Mouse (Mus musculus): ENCODE results near the gene Nr2f1. TPM values are rescaled to one million over a fixed set of nuclear protein-coding genes. Genes with fewer than 3 reads are reported as not detected.

Nr2f1 gene
- polyA plus RNA-seq, 1 experiment from 2014 or later: 14.1 TPM

GRCm38 (mm10) chr13:78198391-78198870 lies 1.1 kb downstream of the Nr2f1 start:
- H3K4me1 ChIP-seq: peaks cover 23% of the 10 kb centered on the region
- ATAC-seq (ENCODE audit: insufficient number of reproducible peaks, insufficient read depth, low FRiP score, low TSS enrichment, low read depth): no peak
- no peaks in the 10 kb centered on the region for H3K9me3 ChIP-seq
- H3K27ac ChIP-seq: peak overlapping the region; percentile 96
- H3K4me2 ChIP-seq: peak overlapping the region; percentile 88
- H3K36me3 ChIP-seq: no peaks in the 10 kb centered on the region
- 0% methylated on average over 22 of the region's 63 CpGs for WGBS
- peak overlapping the region; percentile 88 for H3K9ac ChIP-seq
- peaks cover 82% of the 10 kb centered on the region for H3K27me3 ChIP-seq
- peak overlapping the region; percentile 71 for H3K4me3 ChIP-seq

- H3K27me3 ChIP-seq: peaks cover 82% of the 10 kb centered on the region
- H3K4me2 ChIP-seq: peak overlapping the region; percentile 88
- peak overlapping the region; percentile 71 for H3K4me3 ChIP-seq
- no peak for ATAC-seq (ENCODE audit: insufficient number of reproducible peaks, insufficient read depth, low FRiP score, low TSS enrichment, low read depth)
- H3K36me3 ChIP-seq: no peaks in the 10 kb centered on the region
- H3K27ac ChIP-seq: peak overlapping the region; percentile 96
- WGBS: under 1% methylated on average over 31 of the region's 33 CpGs
- H3K9me3 ChIP-seq: no peaks in the 10 kb centered on the region
- H3K4me1 ChIP-seq: peaks cover 18% of the 10 kb centered on the region
- peak overlapping the region; percentile 88 for H3K9ac ChIP-seq
These were observed 1.7 kb downstream of the Nr2f1 start for GRCm38 (mm10) chr13:78197819-78198390.

GRCm38 (mm10) chr13:78197286-78197818 lies 2.2 kb downstream of the Nr2f1 start:
- peak overlapping the region; percentile 96 for H3K27ac ChIP-seq
- peak overlapping the region; percentile 88 for H3K9ac ChIP-seq
- H3K4me2 ChIP-seq: peak overlapping the region; percentile 88

GRCm38 (mm10) chr13:78196236-78196796 lies 3.2 kb downstream of the Nr2f1 start:
- H3K4me3 ChIP-seq: peak overlapping the region; percentile 47
- H3K36me3 ChIP-seq: no peaks in the 10 kb centered on the region
- peak overlapping the region; percentile 45; the same call in 1 of the 2 replicates for H3K27ac ChIP-seq
- H3K9ac ChIP-seq: peak overlapping the region; percentile 27; the same call in 1 of the 2 replicates
- 21% methylated on average over 7 of the region's 7 CpGs for WGBS
- ATAC-seq (ENCODE audit: insufficient number of reproducible peaks, insufficient read depth, low FRiP score, low TSS enrichment, low read depth): no peak
- peak overlapping the region; percentile 88 for H3K4me2 ChIP-seq
- H3K27me3 ChIP-seq: peaks cover 86% of the 10 kb centered on the region
- peaks cover 17% of the 10 kb centered on the region for H3K4me1 ChIP-seq
- no peaks in the 10 kb centered on the region for H3K9me3 ChIP-seq

More at GRCm38 (mm10) chr13:78197286-78197818, 2.2 kb downstream of the Nr2f1 start:
- no peak for ATAC-seq (ENCODE audit: insufficient number of reproducible peaks, insufficient read depth, low FRiP score, low TSS enrichment, low read depth)
- Histone ChIP-seq H3K4me1 (peaks cover 17% of the 10 kb centered on the region), H3K36me3 (no peaks in the 10 kb centered on the region), H3K4me3 (peak overlapping the region; percentile 71), H3K27me3 (peaks cover 82% of the 10 kb centered on the region), H3K9me3 (no peaks in the 10 kb centered on the region)
- WGBS: under 1% methylated on average over 9 of the region's 9 CpGs

GRCm38 (mm10) chr13:78195601-78196115 lies 3.9 kb downstream of the Nr2f1 start:
- no peaks in the 10 kb centered on the region for H3K36me3 ChIP-seq
- peak overlapping the region; percentile 81 for H3K27ac ChIP-seq
- WGBS: 15% methylated on average over 13 of the region's 13 CpGs
- H3K27me3 ChIP-seq: peaks cover 92% of the 10 kb centered on the region
- peak overlapping the region; percentile 47 for H3K4me3 ChIP-seq
- peaks cover 17% of the 10 kb centered on the region for H3K4me1 ChIP-seq
- H3K9me3 ChIP-seq: no peaks in the 10 kb centered on the region
- H3K4me2 ChIP-seq: peak overlapping the region; percentile 88
- peak overlapping the region; percentile 79 for H3K9ac ChIP-seq
- no peak for ATAC-seq (ENCODE audit: insufficient number of reproducible peaks, insufficient read depth, low FRiP score, low TSS enrichment, low read depth)

GRCm38 (mm10) chr13:78194850-78195600 lies 4.5 kb downstream of the Nr2f1 start:
- Histone ChIP-seq H3K4me3 (peak overlapping the region; percentile 47), H3K9ac (peak overlapping the region; percentile 79)

GRCm38 (mm10) chr13:78194135-78194849 lies 5.3 kb downstream of the Nr2f1 start:
- Histone ChIP-seq H3K4me2 (peak overlapping the region; percentile 88), H3K27ac (peak overlapping the region; percentile 81; the same call in 1 of the 2 replicates), H3K27me3 (peaks cover 95% of the 10 kb centered on the region), H3K4me1 (peaks cover 17% of the 10 kb centered on the region), H3K4me3 (peak overlapping the region; percentile 47), H3K36me3 (0 out of 2 replicates have a peak, but pooled peaks cover 4% of the 10 kb centered on the region), H3K9me3 (no peaks in the 10 kb centered on the region), H3K9ac (peak overlapping the region; percentile 79)
- ATAC-seq (ENCODE audit: insufficient number of reproducible peaks, insufficient read depth, low FRiP score, low TSS enrichment, low read depth): no peak
- 10% methylated on average over 25 of the region's 26 CpGs for WGBS

More at GRCm38 (mm10) chr13:78194850-78195600, 4.5 kb downstream of the Nr2f1 start:
- 2% methylated on average over 64 of the region's 64 CpGs for WGBS
- H3K36me3 ChIP-seq: no peaks in the 10 kb centered on the region
- peak overlapping the region; percentile 81 for H3K27ac ChIP-seq
- peaks cover 92% of the 10 kb centered on the region for H3K27me3 ChIP-seq
- no peak for ATAC-seq (ENCODE audit: insufficient number of reproducible peaks, insufficient read depth, low FRiP score, low TSS enrichment, low read depth)
- H3K4me1 ChIP-seq: peaks cover 17% of the 10 kb centered on the region
- no peaks in the 10 kb centered on the region for H3K9me3 ChIP-seq
- H3K4me2 ChIP-seq: peak overlapping the region; percentile 88

GRCm38 (mm10) chr13:78193211-78193610 lies 6.3 kb downstream of the Nr2f1 start:
- Histone ChIP-seq H3K4me2 (peak overlapping the region; percentile 88), H3K27me3 (peaks cover 92% of the 10 kb centered on the region), H3K4me1 (peaks cover 16% of the 10 kb centered on the region), H3K9me3 (no peaks in the 10 kb centered on the region), H3K9ac (peak overlapping the region; percentile 67; the same call in 1 of the 2 replicates), H3K4me3 (peak overlapping the region; percentile 47), H3K36me3 (0 out of 2 replicates have a peak, but pooled peaks cover 4% of the 10 kb centered on the region), H3K27ac (no peak overlapping the region; the same call in 1 of the 2 replicates)
- 35% methylated on average over 4 of the region's 4 CpGs for WGBS
- ATAC-seq (ENCODE audit: insufficient number of reproducible peaks, insufficient read depth, low FRiP score, low TSS enrichment, low read depth): no peak

GRCm38 (mm10) chr13:78189586-78189985 lies 10.0 kb downstream of the Nr2f1 start:
- Histone ChIP-seq H3K4me3 (no peak overlapping the region), H3K27ac (no peak overlapping the region), H3K27me3 (peaks cover 95% of the 10 kb centered on the region), H3K4me1 (peaks cover 9% of the 10 kb centered on the region), H3K9ac (no peak overlapping the region), H3K9me3 (no peaks in the 10 kb centered on the region), H3K36me3 (0 out of 2 replicates have a peak, but pooled peaks cover 4% of the 10 kb centered on the region), H3K4me2 (0 out of 2 replicates have a peak overlapping the region, but pooled peaks have one; percentile 22)
- WGBS: 51% methylated on average over 10 of the region's 10 CpGs
- no peak for ATAC-seq (ENCODE audit: insufficient number of reproducible peaks, insufficient read depth, low FRiP score, low TSS enrichment, low read depth)

- no peak overlapping the region for H3K27ac ChIP-seq
- 55% methylated on average over 5 of the region's 5 CpGs for WGBS
- H3K9me3 ChIP-seq: no peaks in the 10 kb centered on the region
- H3K27me3 ChIP-seq: peaks cover 95% of the 10 kb centered on the region
- no peak for ATAC-seq (ENCODE audit: insufficient number of reproducible peaks, insufficient read depth, low FRiP score, low TSS enrichment, low read depth)
- H3K36me3 ChIP-seq: 0 out of 2 replicates have a peak, but pooled peaks cover 4% of the 10 kb centered on the region
- H3K4me1 ChIP-seq: peaks cover 10% of the 10 kb centered on the region
- H3K4me3 ChIP-seq: no peak overlapping the region
- H3K4me2 ChIP-seq: no peak overlapping the region
- no peak overlapping the region for H3K9ac ChIP-seq
These were observed 11.7 kb downstream of the Nr2f1 start for GRCm38 (mm10) chr13:78187833-78188232.

Data from embryonic facial prominence, embryonic 13.5 days (tissue).